Mouse (Mus musculus): ENCODE data around the gene Accs. TPM values are rescaled to one million over a fixed set of nuclear protein-coding genes. Genes with fewer than 3 reads are reported as not detected.

The Accs gene
- polyA plus RNA-seq, 1 experiment from 2014 or later: 9.2 TPM

DNA sequence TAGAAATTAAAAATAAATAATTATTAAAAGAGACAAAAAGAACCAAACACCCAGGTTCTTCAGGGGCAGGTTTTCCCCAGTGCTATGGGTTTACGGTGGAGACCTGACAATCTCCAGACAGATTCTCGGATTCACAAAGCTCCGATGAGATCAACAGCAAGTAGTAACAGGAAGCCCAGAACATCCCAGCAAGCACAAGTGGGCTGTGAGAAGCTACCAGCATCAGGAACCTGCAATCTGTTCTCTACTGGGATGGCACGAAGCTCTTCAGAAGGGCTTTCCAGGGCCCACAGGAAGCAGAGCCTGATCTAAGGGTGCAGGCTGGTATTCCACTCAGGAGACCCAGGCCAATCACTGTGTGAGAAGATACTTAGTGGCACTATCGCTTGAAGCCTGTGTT lies 61.2 kb downstream of the Accs start:
- Histone ChIP-seq H3K4me1 (peaks cover 20% of the 10 kb centered on the region), H3K27ac (no peak overlapping the region), H3K4me2 (no peak overlapping the region), H3K4me3 (no peak overlapping the region), H3K27me3 (no peaks in the 10 kb centered on the region), H3K9ac (no peak overlapping the region), H3K9me3 (no peaks in the 10 kb centered on the region), H3K36me3 (peaks cover 5% of the 10 kb centered on the region; the same call in 1 of the 2 replicates)
- 79% methylated on average over 5 of the region's 5 CpGs for WGBS
- no peak for ATAC-seq (ENCODE audit: borderline replicate concordance, extremely low read depth, low FRiP score, low TSS enrichment)

DNA sequence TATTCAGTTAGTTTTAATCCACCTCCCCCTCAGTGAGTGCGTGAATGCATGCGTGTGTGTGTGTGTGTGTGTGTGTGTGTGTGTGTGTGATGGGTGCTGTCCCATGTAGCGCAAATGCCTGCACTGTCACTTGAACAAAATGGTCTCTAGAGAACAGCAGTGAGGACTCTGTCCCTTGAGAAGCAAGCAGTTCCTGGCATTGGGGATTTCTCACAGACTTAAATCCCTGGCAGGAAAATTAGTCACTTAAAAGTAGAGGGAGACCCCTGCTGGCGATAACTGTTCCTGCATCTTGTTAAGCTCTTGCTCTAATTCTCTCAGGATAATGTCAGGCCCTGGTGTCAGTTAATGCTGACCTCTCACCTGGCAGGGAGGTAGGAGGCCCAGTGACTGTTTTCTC lies 63.6 kb downstream of the Accs start:
- Histone ChIP-seq H3K36me3 (peaks cover 10% of the 10 kb centered on the region; the same call in 1 of the 2 replicates), H3K4me3 (no peak overlapping the region), H3K9me3 (no peaks in the 10 kb centered on the region), H3K27me3 (no peaks in the 10 kb centered on the region), H3K27ac (no peak overlapping the region), H3K4me1 (peaks cover 5% of the 10 kb centered on the region), H3K9ac (no peak overlapping the region), H3K4me2 (no peak overlapping the region)
- WGBS: 41% methylated on average over 4 of the region's 4 CpGs
- ATAC-seq (ENCODE audit: borderline replicate concordance, extremely low read depth, low FRiP score, low TSS enrichment): no peak

DNA sequence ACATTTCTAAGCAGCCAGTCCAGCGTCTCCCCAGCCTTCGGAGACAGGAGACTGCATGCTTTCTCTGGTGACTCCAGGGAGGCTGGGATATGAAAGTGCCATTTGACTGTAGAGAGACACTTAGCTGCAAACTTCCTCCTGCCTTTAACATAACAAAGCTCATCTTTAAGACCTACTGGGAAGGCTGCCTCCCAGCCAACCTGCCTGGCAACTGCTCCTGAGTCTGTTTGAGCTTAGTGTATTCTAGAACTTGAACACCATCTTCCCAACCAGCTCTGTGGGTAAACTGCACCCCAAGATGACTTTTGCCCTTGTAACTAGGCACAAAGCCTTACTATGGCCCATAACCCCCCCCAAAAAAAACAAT lies 64.3 kb downstream of the Accs start:
- WGBS: 57% methylated on average over 2 of the region's 2 CpGs
- H3K27me3 ChIP-seq: no peaks in the 10 kb centered on the region

DNA sequence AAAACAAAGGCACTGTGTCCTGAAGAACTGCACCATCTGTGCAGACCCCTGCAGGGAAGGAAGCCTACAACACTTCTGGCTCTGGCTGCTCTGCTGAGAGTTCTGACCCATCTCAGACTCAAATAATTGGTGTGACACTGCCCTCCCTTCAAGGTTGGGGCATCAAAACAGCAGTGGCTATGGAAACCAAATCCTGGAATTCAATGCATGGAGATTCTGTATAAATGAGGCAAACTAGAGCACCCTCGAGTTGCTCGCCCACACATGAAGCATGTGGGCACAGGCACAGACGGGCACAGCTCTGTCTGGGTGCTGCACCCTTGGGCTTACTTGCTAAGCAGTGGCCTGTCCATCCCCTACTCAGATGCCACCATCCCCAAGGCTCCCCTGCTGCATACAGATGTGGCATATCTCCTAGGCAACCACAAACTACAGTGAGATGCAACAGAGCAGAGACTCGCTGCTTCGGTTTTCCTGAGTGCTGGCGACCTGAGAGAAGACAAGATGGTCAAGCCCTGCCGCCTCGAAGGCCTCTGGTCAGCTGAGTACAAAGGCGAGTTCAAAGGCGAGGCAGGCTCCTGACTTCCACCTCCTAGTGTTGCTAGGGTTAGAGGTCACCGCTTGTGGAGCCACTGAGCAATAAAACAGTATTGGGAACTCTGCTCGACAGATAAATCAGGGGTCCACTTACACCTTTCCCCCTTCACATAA lies 64.9 kb downstream of the Accs start:
- Histone ChIP-seq H3K4me2 (no peak overlapping the region), H3K27me3 (no peaks in the 10 kb centered on the region), H3K27ac (no peak overlapping the region), H3K4me3 (no peak overlapping the region), H3K9me3 (no peaks in the 10 kb centered on the region), H3K36me3 (peaks cover 10% of the 10 kb centered on the region; the same call in 1 of the 2 replicates), H3K9ac (no peak overlapping the region), H3K4me1 (0 out of 2 replicates have a peak, but pooled peaks cover 3% of the 10 kb centered on the region)
- 57% methylated on average over 12 of the region's 12 CpGs for WGBS
- no peak for ATAC-seq (ENCODE audit: borderline replicate concordance, extremely low read depth, low FRiP score, low TSS enrichment)

More for the DNA sequence above, 64.3 kb downstream of the Accs start:
- Histone ChIP-seq H3K9ac (no peak overlapping the region), H3K4me3 (no peak overlapping the region), H3K4me2 (no peak overlapping the region), H3K4me1 (no peaks in the 10 kb centered on the region; the same call in 1 of the 2 replicates), H3K36me3 (peaks cover 10% of the 10 kb centered on the region; the same call in 1 of the 2 replicates), H3K9me3 (no peaks in the 10 kb centered on the region), H3K27ac (no peak overlapping the region)
- ATAC-seq (ENCODE audit: borderline replicate concordance, extremely low read depth, low FRiP score, low TSS enrichment): no peak

DNA sequence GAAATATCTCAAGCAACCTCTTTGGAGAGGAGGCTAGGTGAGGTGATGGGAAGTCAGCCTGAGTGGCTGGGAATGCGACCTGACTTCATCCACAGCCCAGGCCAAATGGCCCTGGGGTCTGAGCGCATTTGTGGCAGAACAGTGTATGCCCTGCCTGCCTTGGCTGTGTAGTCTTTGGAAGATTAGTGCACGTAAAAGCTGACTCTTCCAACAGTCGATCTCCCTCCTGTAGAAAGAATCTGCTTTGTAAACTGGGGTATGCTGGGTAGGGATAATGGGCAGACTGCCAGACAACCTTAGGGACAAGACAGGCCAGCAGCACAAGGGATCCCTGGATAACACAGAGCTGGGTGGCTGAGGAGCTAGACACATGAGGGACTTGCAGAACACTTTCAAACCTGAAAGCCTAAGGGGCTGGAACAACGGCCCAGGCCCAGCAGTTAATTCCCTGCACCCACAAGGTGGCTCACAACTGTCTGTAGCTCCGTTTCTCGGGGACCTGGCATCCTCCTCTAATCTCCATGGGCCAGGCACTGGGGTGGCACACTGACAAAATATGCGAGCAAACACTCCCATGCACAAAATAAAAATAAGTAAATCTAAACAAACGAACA lies 65.7 kb downstream of the Accs start:
- H3K27ac ChIP-seq: no peak overlapping the region
- ATAC-seq (ENCODE audit: borderline replicate concordance, extremely low read depth, low FRiP score, low TSS enrichment): no peak

More for the DNA sequence above, 65.7 kb downstream of the Accs start:
- Histone ChIP-seq H3K27me3 (no peaks in the 10 kb centered on the region), H3K4me1 (peaks cover 12% of the 10 kb centered on the region), H3K4me2 (no peak overlapping the region), H3K4me3 (no peak overlapping the region), H3K36me3 (peaks cover 10% of the 10 kb centered on the region; the same call in 1 of the 2 replicates), H3K9ac (no peak overlapping the region), H3K9me3 (no peaks in the 10 kb centered on the region)
- 76% methylated on average over 9 of the region's 9 CpGs for WGBS

Other genes starting within 250 kb of the Accs start
- gene Alx4, start 207.6 kb downstream of the Accs start, polyA plus RNA-seq (2015; fragmentation: Nextera tagmentation; extraction: Ambion mirVana): 0.04 and 0.05 TPM in 2 replicates
- gene Ext2, start 27.4 kb downstream of the Accs start, polyA plus RNA-seq (2015; fragmentation: Nextera tagmentation; extraction: Ambion mirVana): 125 and 134 TPM in 2 replicates
- gene Accsl, start 19.2 kb upstream of the Accs start, polyA plus RNA-seq (2015; fragmentation: Nextera tagmentation; extraction: Ambion mirVana): 0.47 TPM in 1 of 2 replicates, not detected in the other
- gene Gm13889, start 107.3 kb upstream of the Accs start, polyA plus RNA-seq (2015; fragmentation: Nextera tagmentation; extraction: Ambion mirVana): 32.1 and 32.4 TPM in 2 replicates
- gene Gm27027, start 146.4 kb upstream of the Accs start, polyA plus RNA-seq (2015; fragmentation: Nextera tagmentation; extraction: Ambion mirVana): not detected in 2 replicates
- gene Alkbh3, start 160.9 kb upstream of the Accs start, polyA plus RNA-seq (2015; fragmentation: Nextera tagmentation; extraction: Ambion mirVana): 68.4 and 73.0 TPM in 2 replicates